Mouse (Mus musculus) thymus, postnatal 36 days (tissue): ENCODE measurements around the gene Lrriq3.

ENCODE experiments used
- DNase-seq, 2 experiments: peaks; one replicate each; pipeline ENCODE4 v3.0.0; 2022; ENCODE audit warnings: mixed read lengths in 2 of 2

Gene Lrriq3

GRCm38 (mm10) chr3:155093116-155093956 is at the start of gene Lrriq3, which contains the start of gene Fpgt:
Lrriq3 (plus strand) TSS chr3:155093434.
Fpgt (minus strand) TSS chr3:155093403.
- peak; percentile 76 to 84 for DNase-seq

DNA sequence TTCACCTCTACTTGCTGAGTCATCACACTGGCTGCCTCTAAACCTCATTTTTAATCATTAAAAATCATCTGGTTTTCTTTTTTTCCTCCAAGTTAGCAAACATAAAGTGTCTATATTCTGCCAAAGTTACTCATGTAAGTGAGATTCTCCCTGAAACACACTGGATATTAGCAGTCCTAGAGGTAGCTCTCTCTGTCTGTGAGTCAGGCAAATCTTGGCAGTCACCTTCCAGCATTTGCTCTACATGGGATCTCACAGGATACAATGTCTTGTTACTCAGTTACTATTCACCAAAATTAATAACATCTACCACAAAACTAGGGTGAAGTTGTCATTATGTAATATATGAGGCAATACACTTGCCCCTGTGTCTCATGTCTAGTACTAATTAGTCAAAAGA is 41.2 kb upstream of the Lrriq3 start:
- DNase-seq = no peak

DNA sequence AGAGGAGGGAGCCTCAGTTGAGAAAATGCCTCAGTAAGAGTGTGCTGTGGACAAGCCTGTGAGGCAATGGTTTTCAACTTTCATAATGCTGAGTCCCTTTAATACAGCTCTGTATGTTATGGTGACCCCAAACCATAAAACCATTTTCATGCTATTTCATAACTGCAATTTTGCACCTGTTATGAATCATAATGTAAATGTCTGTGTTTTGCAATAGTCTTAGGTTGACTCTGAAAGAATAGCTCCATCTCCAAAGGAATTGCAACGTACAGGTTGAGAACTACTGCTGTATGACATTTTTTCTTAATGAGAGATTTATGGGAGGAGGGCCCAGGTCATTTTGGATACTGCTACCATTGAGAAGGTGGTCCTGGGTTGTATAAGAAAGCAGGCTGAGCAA is 40.0 kb upstream of the Lrriq3 start:
- DNase-seq = no peak

GRCm38 (mm10) chr3:155055231-155055916 is 37.9 kb upstream of the Lrriq3 start, which contains the start of gene Tnni3k:
Tnni3k (minus strand) TSS chr3:155055407.
- no peak for DNase-seq

GRCm38 (mm10) chr3:155056606-155057005 is 36.6 kb upstream of the Lrriq3 start:
- DNase-seq = no peak

DNA sequence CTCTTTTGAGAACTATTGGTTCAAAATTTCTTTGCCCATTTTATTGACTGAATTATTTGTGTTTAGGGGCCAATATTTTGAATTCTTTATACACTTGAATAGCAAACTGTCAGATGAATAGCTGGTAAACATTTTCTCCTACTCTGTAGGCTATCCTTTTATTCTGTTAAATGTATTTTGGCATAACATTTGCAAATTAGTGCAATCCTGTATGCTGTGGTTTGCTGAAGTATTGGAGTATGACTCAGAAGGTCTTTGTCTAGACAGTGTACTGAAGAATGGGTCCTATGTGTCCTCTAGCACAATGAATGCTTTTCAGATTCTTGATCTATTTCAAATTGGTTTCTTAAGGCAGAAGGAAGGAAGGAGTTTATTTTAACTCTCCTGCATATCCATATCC is 35.7 kb upstream of the Lrriq3 start:
- no peak for DNase-seq

GRCm38 (mm10) chr3:155058800-155059448 is 34.3 kb upstream of the Lrriq3 start:
- DNase-seq = no peak

DNA sequence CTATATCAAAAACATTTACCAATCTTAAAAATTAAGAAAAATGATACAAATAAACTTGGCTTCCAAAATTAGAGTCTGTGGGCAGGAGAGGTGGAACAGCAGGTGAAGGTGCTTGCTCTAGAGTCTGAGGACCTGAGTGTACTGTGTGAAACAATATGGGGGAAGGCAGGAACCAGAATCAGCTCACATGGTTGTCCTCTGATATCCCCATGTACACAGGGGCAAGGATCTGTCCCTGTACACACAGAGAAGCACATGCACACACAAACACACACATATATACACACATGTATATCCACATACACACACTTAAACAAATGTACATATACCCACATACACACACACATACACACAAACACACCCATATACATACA is 33.8 kb upstream of the Lrriq3 start:
- DNase-seq = no peak

DNA sequence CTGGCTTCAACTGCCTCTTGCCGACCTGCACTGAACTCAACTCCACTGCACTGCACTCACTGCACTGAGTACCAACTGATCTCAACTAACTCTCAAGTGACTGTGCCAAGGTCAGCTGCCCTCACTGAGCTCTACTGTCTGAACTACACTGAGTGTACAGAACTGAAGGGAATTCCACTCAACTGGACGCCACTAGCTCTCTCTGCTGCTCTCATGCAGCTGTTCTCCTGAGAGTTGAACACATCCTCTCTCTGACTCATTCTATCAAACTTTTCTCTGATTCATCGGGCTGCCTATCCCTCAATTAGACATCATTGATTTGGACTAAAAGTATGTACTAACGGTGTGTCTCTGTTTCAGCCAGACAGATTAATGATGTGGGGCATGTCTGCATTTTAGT is 15.3 kb upstream of the Lrriq3 start:
- DNase-seq = no peak

DNA sequence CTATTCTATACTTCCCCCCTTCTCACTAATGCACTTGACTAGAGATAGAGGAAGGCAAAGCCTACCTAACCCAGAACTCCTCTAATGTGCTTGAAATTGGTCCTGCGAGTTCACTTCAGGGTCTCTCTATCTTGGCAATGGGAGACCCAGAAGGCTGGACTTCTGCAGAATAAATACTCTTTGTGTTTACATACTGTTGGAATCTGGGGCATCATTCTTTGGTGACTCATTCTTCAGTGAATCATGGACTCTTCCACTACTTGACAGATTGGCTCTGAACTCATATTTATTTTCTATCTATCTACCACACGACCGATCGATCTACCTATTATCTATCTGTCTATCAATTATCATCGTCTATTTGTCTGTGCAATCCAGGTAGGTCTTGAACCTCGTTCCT is 1.2 kb upstream of the Lrriq3 start:
- DNase-seq = no peak

GRCm38 (mm10) chr3:155099266-155099665 is 6.0 kb downstream of the Lrriq3 start:
- DNase-seq = no peak

DNA sequence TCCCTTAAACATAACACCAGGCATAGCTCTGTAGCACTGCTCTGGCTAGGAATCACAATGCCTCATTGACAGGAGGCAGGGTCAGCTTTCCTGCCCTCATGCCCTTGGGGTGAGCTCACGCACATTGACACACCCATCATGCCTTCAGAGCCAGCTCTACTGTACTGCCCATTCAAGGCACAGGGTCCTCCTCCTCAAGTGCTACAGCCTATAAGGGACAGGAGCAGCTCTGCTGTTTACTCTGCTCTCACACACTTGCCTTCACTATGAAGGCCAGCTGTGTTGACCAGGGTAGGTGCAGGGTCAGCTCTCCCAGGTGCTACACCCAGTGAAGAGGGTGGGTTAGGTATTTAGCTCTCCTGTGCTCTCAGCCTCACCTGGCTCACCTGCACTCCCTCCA is 12.7 kb downstream of the Lrriq3 start:
- no peak for DNase-seq

- DNase-seq = no peak
Measured at GRCm38 (mm10) chr3:155137737-155138136, 44.5 kb downstream of the Lrriq3 start.

GRCm38 (mm10) chr3:155141047-155141446 is 47.8 kb downstream of the Lrriq3 start:
- no peak for DNase-seq

DNA sequence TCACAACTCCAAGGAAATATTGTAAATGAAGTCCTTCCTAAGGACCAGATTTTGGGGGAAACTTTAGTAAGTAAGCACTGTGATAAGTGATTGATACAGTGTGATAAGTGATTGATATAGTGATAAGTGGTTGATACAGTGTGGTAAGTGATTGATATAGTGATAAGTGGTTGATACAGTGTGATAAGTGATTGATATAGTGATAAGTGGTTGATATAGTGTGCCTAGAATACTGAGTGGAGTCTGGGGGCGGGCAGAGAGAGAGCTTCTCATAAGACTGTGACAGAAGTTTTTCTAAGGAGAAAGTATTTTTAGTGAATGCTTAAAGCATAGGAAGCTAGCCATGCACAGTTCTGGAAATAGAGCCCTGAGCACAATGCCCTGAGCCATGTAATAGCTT is 51.1 kb downstream of the Lrriq3 start:
- DNase-seq = no peak

GRCm38 (mm10) chr3:155161842-155162241 is 68.6 kb downstream of the Lrriq3 start:
- DNase-seq = no peak

DNA sequence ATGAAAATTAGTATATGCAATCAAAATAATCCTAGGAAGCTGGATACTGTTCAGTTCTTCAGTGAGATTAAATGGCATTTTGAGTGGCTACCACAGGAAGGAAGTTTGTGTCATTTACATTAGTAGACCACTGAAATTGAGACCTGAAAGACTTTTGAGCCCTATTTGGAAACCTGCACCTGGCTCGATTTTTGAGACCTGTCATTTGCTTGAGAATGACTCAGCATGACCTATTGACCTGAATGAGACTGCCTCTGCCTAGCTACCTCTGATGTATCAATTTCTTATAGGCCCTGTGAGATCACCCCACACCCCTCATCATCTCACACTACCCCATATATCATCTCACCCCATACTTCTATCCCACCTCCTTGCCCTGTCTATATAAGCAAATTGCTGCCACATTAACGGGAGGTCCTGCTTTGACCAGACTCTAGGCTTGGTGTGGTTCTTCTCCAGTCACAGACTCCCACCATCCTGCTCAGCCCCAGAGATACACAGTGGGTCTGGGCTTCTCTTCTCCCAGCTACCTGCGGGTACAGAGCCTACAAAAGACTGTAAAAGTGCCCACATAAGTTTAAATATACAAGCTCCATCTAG is 87.2 kb downstream of the Lrriq3 start:
- no peak for DNase-seq

- DNase-seq = no peak
Measured at GRCm38 (mm10) chr3:155186456-155186855, 93.2 kb downstream of the Lrriq3 start.

- DNase-seq = no peak
Measured at GRCm38 (mm10) chr3:155188857-155189256, 95.6 kb downstream of the Lrriq3 start.

- no peak for DNase-seq
Measured at GRCm38 (mm10) chr3:155234919-155235318, 141.7 kb downstream of the Lrriq3 start.

DNA sequence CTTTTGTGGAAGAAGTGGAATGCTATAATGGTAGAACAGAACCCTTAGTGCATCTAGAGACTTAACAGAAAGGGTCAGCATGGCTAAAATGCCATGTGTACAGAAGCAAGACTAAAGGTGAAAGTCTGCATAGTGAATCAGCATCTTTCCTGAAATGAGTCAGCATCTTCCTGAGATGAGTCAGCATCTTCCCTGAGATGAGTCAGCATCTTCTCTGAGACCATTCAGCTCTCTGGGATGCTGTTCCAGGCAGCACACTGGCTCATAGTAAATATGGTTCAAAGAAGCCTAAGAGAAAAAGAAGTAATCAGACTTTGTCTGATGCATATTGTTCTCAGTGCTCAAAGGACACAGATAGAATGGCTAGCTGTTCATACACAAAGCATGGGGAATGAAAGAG is 142.3 kb downstream of the Lrriq3 start:
- DNase-seq = no peak
